Mouse (Mus musculus) gastrocnemius, adult 2 months (tissue): Measurements from ENCODE around the gene Wdr74. TPM values are rescaled to one million over a fixed set of nuclear protein-coding genes. Genes with fewer than 3 reads are reported as not detected.
"Not testable (repeated sequence)": the region's sequence is repeated elsewhere in the genome, so short reads cannot be mapped to it uniquely, and the experiment has no call there.

Experiments
- DNase-seq: peaks from one replicate; pipeline ENCODE4 v3.0.0; 2022
- H3K27ac ChIP-seq: fragments of 200-600 bp; 2 replicates; pipeline ENCODE4 v1.8.1; 2022; ENCODE audit warnings: mild to moderate bottlenecking
- H3K4me3 ChIP-seq: fragments of 200-600 bp; 2 replicates; pipeline ENCODE4 v1.8.1; 2022; ENCODE audit warnings: mild to moderate bottlenecking, moderate library complexity
- CTCF ChIP-seq: fragments of 200-600 bp; IDR thresholded peaks from 2 replicates; pipeline ENCODE4 v1.8.1; 2022; ENCODE audit warnings: antibody characterized with exemption, mild to moderate bottlenecking, moderate library complexity
- intact Hi-C: fragments of 180-260 bp; cut with DNase I; formaldehyde crosslinking; loops from one replicate; pipeline ENCODE4 v1.15.1; 2025
- total RNA-seq, 2 experiments: library from RNA; stranded (reverse); gene quantifications; 2 replicates each; pipeline ENCODE4 v1.2.3; 2021

The Wdr74 gene
- total RNA-seq, 2 experiments from 2014 or later = 15.4 to 16.4 TPM

- DNase-seq = no peak
- Histone ChIP-seq H3K4me3 (peak overlapping the region; percentile 98), H3K27ac (peak overlapping the region; percentile 96)
- intact Hi-C loops = loop anchor here (5.0 to 10.0 kb wide), 2 partner anchors 393 to 425 kb away; partner anchors contain the start of gene Asrgl1
- TF ChIP-seq CTCF = no peak
Observed at GRCm38 (mm10) chr19:8711949-8712869, 23.4 kb upstream of the Wdr74 start.

GRCm38 (mm10) chr19:8712870-8713305, 22.7 kb upstream of the Wdr74 start:
- H3K27ac ChIP-seq = peak overlapping the region; percentile 96
- DNase-seq = peak; percentile 66
- no peak for TF ChIP-seq CTCF
- intact Hi-C loops = loop anchor here (5.0 to 10.0 kb wide), 2 partner anchors 392 to 424 kb away; partner anchors contain the start of gene Asrgl1
- peak overlapping the region; percentile 98 for H3K4me3 ChIP-seq

- peak; percentile 88 for TF ChIP-seq CTCF
- H3K4me3 ChIP-seq = peak overlapping the region; percentile 98
- H3K27ac ChIP-seq = peak overlapping the region; percentile 96
- intact Hi-C loops = loop anchor here (5.0 to 10.0 kb wide), 2 partner anchors 391 to 424 kb away; partner anchors contain the start of gene Asrgl1
- peak; percentile 95 for DNase-seq
Observed at GRCm38 (mm10) chr19:8713306-8713996, 22.2 kb upstream of the Wdr74 start.

GRCm38 (mm10) chr19:8713997-8714652, 21.5 kb upstream of the Wdr74 start:
- H3K27ac ChIP-seq = peak overlapping the region; percentile 96
- no peak for TF ChIP-seq CTCF
- H3K4me3 ChIP-seq = peak overlapping the region; percentile 98
- DNase-seq = no peak
- intact Hi-C loops = loop anchor here (5.0 to 10.0 kb wide), 2 partner anchors 391 to 423 kb away; partner anchors contain the start of gene Asrgl1

GRCm38 (mm10) chr19:8714653-8715481, 20.8 kb upstream of the Wdr74 start:
- intact Hi-C loops = loop anchor here (5.0 to 10.0 kb wide), 2 partner anchors 390 to 422 kb away; partner anchors contain the start of gene Asrgl1
- DNase-seq = peak; percentile 45
- H3K27ac ChIP-seq = peak overlapping the region; percentile 96
- peak overlapping the region; percentile 98 for H3K4me3 ChIP-seq
- no peak for TF ChIP-seq CTCF

GRCm38 (mm10) chr19:8715868-8716766, 19.5 kb upstream of the Wdr74 start:
- Histone ChIP-seq H3K27ac (no peak overlapping the region), H3K4me3 (no peak overlapping the region)
- no peak for DNase-seq
- intact Hi-C loops = loop anchor here (10.0 kb wide), 1 partner anchor 389 kb away; no protein-coding TSS in a partner anchor
- no peak for TF ChIP-seq CTCF

GRCm38 (mm10) chr19:8716767-8717475, 18.7 kb upstream of the Wdr74 start:
- no peak for DNase-seq
- no peak for TF ChIP-seq CTCF
- intact Hi-C loops = loop anchor here (10.0 kb wide), 1 partner anchor 388 kb away; no protein-coding TSS in a partner anchor
- Histone ChIP-seq H3K27ac (no peak overlapping the region), H3K4me3 (no peak overlapping the region)

GRCm38 (mm10) chr19:8718357-8718756, 17.3 kb upstream of the Wdr74 start:
- Histone ChIP-seq H3K27ac (no peak overlapping the region), H3K4me3 (no peak overlapping the region)
- intact Hi-C loops = loop anchor here (10.0 kb wide), 1 partner anchor 386 kb away; no protein-coding TSS in a partner anchor
- peak; percentile 55 for DNase-seq
- TF ChIP-seq CTCF = peak; percentile 91

GRCm38 (mm10) chr19:8719037-8719436, 16.6 kb upstream of the Wdr74 start:
- intact Hi-C loops = loop anchor here (10.0 kb wide), 1 partner anchor 386 kb away; no protein-coding TSS in a partner anchor
- not testable (repeated sequence) for H3K27ac ChIP-seq, DNase-seq, H3K4me3 ChIP-seq

GRCm38 (mm10) chr19:8721378-8721777, 14.2 kb upstream of the Wdr74 start:
- Histone ChIP-seq H3K27ac (no peak overlapping the region), H3K4me3 (no peak overlapping the region)
- DNase-seq = no peak
- intact Hi-C loops = no loop called here
- TF ChIP-seq CTCF = no peak
